Mouse (Mus musculus) megakaryocyte progenitor cell, adult 5-6 weeks (primary cell): ENCODE measurements around the gene Cfap126. TPM values are rescaled to one million over a fixed set of nuclear protein-coding genes. Genes with fewer than 3 reads are reported as not detected.
"Not testable (repeated sequence)": the region's sequence is repeated elsewhere in the genome, so short reads cannot be mapped to it uniquely, and the experiment has no call there.

ENCODE experiments used
- ATAC-seq: replicated peaks from 2 replicates; pipeline ENCODE4 v1.8.0; 2016; ENCODE audit warnings: mild to moderate bottlenecking, moderate TSS enrichment, inconsistent platforms; ENCODE audit not compliant: poor library complexity
- total RNA-seq, 2 experiments: library from RNA; stranded (forward) in 1 of 2; stranded (reverse) in 1 of 2; fragments of 157-497, 149-512 nt in 1 of 2; fragments of 200-1000 nt in 1 of 2; gene quantifications; 2 replicates each; pipeline versions ENCODE4 v1.2.3 to v1.2.4; 2015 to 2017

The Cfap126 gene
- 2.0 and 4.2 TPM in 2 replicates for total RNA-seq (2015)
- 1.0 and 4.8 TPM in 2 replicates for total RNA-seq (2017)

DNA sequence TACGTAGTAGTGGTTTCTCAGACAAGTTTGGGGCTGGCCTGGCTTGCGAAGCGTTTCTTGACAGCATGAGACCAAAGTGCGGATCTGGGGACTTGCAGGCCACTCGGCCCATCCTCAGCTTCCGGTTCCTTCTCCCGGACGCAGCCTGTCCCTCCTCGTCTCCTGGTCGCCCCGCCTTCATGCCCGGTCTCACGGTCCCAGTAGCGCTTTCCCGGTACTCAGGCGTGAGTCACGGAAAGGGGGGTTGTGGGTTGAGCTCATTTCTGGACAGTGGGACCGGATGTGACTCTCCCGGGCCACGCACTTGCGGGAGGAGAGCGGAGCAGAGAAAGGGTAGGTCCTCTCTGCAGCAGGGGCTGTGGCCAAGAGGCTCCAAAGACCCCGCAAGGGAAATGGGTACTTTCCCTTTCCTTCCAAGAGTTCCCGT lies at the start of gene Cfap126:
Gene Cfap126 (plus strand): TSS at position 46 of the 427 bp plus-strand sequence.
- ATAC-seq = peak; percentile 51

- ATAC-seq = peak; percentile 42
Measured at GRCm38 (mm10) chr1:171064491-171065242, 49.1 kb upstream of the Cfap126 start, which contains the start of gene Fcgr3. Gene Fcgr3 (minus strand): TSS chr1:171064935.

DNA sequence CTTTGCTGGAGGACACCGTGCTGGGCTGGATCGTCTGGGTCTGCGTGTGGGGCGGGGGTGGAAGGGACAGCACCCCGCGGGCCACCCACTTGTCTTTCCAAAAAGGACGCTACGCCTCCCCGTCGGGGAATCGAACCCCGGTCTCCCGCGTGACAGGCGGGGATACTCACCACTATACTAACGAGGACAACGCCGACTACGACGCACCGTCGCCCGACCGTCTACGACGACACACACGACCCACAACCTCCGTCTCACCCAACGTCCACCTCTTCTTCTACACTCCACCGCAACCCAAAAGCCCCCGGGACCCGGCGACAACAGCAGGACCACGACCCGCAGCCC lies 48.5 kb upstream of the Cfap126 start:
- peak; percentile 7 for ATAC-seq

DNA sequence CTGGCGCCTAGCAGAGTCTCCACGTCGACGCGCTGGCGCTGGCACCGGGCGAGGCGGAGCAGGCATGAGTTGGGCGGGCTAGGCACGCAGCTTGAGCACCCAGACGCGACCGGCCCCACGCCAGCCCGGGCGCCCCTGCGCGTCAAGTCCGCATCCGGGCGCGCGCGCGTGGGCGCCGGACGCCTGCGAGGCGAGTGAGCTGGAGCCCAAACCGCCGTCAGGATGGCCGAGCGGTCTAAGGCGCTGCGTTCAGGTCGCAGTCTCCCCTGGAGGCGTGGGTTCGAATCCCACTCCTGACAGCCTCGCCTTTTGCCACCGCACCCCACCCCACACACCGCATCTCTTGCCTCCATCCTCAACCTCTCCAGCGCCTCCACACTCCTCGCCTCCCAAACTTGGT lies 48.0 kb upstream of the Cfap126 start:
- not testable (repeated sequence) for ATAC-seq

DNA sequence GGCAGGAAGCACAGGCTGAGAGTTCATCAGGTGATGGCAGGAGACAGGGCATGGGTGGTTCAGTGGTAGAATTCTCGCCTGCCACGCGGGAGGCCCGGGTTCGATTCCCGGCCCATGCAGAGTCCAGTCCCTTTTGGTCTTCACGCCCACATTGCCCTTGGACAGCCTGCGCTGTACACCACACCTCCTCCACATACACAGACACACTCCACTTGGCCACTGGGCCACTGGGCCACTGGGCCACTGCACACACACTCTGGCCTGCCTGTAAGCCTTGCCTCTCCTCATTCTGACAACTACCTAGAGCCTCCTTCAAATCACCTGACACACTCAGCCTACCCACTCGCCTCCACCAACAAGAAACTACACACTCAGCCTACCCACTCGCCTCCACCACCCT lies 47.1 kb upstream of the Cfap126 start:
- ATAC-seq = peak; percentile 26

- not testable (repeated sequence) for ATAC-seq
Measured at GRCm38 (mm10) chr1:171067928-171068327, 45.8 kb upstream of the Cfap126 start.

- not testable (repeated sequence) for ATAC-seq
Measured at GRCm38 (mm10) chr1:171069508-171069907, 44.2 kb upstream of the Cfap126 start.

DNA sequence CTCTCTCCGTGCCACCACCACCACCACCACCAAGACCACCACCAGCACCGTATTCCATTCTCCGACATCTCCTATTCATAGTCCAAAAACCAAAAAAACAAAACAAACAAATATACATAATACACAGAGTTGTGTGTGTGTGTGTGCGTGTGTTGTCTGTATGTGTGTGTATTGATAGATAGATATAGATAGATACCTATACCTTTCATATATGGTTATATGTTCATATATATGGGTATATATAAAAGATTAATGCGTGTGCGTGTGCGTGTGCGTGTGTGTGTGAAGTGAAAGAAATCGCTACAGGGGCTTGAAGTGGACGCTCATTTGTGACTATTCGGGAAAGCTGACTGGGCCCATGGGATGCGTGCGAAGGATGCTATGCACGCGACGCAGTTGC lies 42.8 kb upstream of the Cfap126 start:
- not testable (repeated sequence) for ATAC-seq

DNA sequence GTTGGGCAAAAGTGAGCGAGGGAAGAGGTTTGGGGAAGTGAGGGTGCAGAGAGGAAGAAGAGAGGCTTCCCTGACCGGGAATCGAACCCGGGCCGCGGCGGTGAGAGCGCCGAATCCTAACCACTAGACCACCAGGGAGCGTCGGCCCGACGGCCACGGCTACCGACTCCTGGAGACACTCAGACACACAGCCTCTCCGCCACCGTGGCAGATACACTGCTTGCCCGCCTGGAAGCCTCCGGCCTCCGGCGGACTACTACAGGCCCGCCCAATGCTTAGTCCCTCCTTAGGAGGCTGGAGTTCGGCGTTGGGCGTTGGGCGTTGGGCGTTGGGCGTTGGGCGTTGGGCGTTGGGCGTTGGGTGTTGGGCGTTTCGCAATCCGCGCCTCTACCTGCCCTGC lies 42.0 kb upstream of the Cfap126 start:
- ATAC-seq = peak; percentile 30

GRCm38 (mm10) chr1:171072217-171072616 lies 41.5 kb upstream of the Cfap126 start:
- ATAC-seq = peak; percentile 35

- peak; percentile 22 for ATAC-seq
Measured at GRCm38 (mm10) chr1:171074283-171074682, 39.4 kb upstream of the Cfap126 start.

GRCm38 (mm10) chr1:171076176-171076575 lies 37.5 kb upstream of the Cfap126 start:
- ATAC-seq = not testable (repeated sequence)

DNA sequence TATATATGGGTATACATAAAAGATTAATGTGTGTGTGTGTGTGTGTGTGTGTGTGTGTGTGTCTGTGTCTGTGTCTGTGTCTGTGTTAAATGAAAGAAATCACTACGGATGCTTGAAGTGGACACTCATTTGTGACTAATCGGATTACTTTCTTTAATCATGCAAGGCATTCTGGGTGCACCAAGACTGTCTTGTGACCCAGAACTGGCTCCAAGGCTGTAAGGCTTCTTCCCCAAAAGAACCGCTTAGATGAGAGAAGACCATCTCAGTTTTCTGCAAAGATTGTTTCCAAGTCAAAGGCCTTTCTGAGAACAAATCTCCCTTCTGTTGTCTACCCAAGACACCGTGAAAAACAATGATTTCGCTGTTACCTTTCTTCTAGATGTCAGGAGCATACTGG lies 36.5 kb upstream of the Cfap126 start:
- ATAC-seq = not testable (repeated sequence)

DNA sequence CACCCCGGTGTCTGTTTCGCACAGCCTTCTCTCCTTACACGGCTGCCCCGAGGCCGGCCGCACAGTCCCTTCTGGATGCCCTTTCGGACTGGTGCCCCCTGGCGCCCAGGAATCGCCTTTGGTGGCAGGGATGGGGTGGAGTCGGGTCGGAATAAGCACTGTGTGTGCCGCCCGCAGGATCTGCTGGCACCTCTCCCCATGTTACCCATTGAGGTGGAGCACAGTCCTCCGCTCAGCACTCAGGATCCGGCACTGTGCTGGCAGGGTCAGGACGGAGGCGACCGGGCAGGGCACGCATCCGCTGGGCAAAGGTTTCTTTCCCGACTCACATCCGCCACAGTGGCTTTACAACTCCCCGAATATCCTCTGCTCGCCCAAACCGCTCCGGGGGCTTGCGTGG lies 35.8 kb upstream of the Cfap126 start:
- peak; percentile 11 for ATAC-seq

DNA sequence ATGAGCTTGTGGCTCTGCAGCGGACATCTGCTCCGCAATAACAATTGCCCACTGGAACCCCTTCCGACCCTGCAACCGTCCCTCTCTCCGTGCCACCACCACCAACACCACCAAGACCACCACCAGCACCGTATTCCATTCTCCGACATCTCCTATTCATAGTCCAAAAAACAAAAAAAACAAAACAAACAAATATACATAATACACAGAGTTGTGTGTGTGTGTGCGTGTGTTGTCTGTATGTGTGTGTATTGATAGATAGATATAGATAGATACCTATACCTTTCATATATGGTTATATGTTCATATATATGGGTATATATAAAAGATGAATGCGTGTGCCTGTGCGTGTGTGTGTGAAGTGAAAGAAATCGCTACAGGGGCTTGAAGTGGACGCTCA lies 35.3 kb upstream of the Cfap126 start:
- not testable (repeated sequence) for ATAC-seq

DNA sequence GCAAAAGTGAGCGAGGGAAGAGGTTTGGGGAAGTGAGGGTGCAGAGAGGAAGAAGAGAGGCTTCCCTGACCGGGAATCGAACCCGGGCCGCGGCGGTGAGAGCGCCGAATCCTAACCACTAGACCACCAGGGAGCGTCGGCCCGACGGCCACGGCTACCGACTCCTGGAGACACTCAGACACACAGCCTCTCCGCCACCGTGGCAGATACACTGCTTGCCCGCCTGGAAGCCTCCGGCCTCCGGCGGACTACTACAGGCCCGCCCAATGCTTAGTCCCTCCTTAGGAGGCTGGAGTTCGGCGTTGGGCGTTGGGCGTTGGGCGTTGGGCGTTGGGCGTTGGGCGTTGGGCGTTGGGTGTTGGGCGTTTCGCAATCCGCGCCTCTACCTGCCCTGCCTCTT lies 34.4 kb upstream of the Cfap126 start:
- peak; percentile 28 for ATAC-seq

DNA sequence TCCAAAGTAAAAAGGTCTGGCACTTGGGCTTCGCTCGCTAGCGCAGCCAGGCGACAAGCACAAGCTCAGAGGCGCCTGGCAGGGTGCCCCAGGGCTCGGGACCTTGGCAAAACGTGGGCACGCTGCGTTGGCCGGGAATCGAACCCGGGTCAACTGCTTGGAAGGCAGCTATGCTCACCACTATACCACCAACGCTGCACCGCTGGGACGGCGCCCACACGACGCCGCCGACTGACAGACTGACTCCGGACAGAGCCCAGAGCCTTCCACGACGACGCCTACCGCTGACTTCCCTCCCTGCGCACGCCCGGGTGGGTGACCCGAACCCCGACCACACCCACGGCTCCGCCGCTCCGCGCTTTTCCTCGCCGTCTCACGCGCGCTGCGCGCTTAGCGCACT lies 33.9 kb upstream of the Cfap126 start:
- peak; percentile 31 for ATAC-seq

- ATAC-seq = peak; percentile 29
Measured at GRCm38 (mm10) chr1:171081512-171082231, 32.0 kb upstream of the Cfap126 start.

DNA sequence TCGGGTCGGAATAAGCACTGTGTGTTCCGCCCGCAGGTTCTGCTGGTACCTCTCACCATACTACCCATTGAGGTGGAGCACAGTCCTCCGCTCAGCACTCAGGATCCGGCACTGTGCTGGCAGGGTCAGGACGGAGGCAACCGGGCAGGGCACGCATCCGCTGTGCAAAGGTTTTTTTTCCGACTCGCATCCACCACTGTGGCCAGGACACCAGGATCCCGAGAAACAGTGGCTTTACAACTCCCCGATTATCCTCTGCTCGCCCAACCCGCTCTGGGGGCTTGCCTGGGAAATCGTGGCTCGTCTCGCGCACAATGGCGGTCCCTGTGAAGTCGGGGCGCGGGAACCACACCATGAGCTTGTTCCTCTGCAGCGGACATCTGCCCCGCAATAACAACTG lies 28.0 kb upstream of the Cfap126 start:
- ATAC-seq = no peak

- ATAC-seq = 0 out of 2 replicates have a peak, but pooled peaks have one; percentile 23
Measured at GRCm38 (mm10) chr1:171088237-171088869, 25.4 kb upstream of the Cfap126 start.

DNA sequence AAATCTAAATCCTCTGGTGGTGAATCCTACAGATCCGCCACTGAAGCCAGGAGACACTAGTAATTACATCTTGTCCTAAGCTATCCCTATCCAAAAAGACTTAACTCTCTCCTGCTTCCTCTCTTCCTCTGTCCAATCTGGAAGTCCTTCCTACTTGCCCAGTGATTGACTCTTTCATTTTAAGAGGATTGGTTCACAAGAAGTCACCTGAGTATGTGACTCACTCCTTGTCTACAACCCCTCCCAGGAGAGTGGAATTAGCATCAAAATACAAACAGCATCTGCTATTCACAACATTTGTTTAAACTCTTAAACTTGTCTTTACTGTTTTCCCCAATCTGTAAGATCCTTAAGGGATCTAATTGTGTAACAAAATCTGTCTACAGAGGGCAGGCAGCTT lies 23.8 kb upstream of the Cfap126 start:
- ATAC-seq = no peak

- ATAC-seq = no peak
Measured at GRCm38 (mm10) chr1:171090761-171091160, 23.0 kb upstream of the Cfap126 start.
